Mouse (Mus musculus) midbrain, embryonic 14.5 days (tissue): Measurements from ENCODE around the gene Glrx5. TPM values are rescaled to one million over a fixed set of nuclear protein-coding genes. Genes with fewer than 3 reads are reported as not detected.

ENCODE experiments used
- ATAC-seq: fragments of 200-750 bp; cut with Nextera tagmentation; 2 replicates; pipeline ENCODE4 v1.8.0; 2017; ENCODE audit warnings: moderate number of reproducible peaks, moderate library complexity; ENCODE audit not compliant: low FRiP score, low TSS enrichment
- DNase-seq: peaks from one replicate; pipeline ENCODE4 v3.0.0-alpha.2; 2015
- H3K27ac ChIP-seq: fragments of 300-500 bp; sonication (generic); replicated peaks from 2 replicates; pipeline ENCODE4 v1.5.1; 2014; ENCODE audit warnings: mild to moderate bottlenecking, low read depth, low read length, moderate library complexity
- H3K27me3 ChIP-seq: fragments of 300-500 bp; sonication (generic); 2 replicates; pipeline ENCODE4 v1.6.1; 2014; ENCODE audit warnings: low read length, control low read depth, mixed read lengths; ENCODE audit not compliant: control insufficient read depth, insufficient read depth
- H3K36me3 ChIP-seq: fragments of 300-500 bp; sonication (generic); 2 replicates; pipeline ENCODE4 v1.6.1; 2014; ENCODE audit warnings: low read length, control low read depth; ENCODE audit not compliant: control insufficient read depth, insufficient read depth
- H3K4me1 ChIP-seq: fragments of 300-500 bp; sonication (generic); 2 replicates; pipeline ENCODE4 v1.6.1; 2014; ENCODE audit warnings: mild to moderate bottlenecking, antibody characterized with exemption, low read length, control low read depth; ENCODE audit not compliant: control insufficient read depth, insufficient read depth
- H3K4me2 ChIP-seq: fragments of 300-500 bp; sonication (generic); 2 replicates; pipeline ENCODE4 v1.6.1; 2014; ENCODE audit warnings: mild to moderate bottlenecking, low read length, moderate library complexity
- H3K4me3 ChIP-seq: fragments of 300-500 bp; sonication (generic); replicated peaks from 2 replicates; pipeline ENCODE4 v1.5.1; 2014; ENCODE audit warnings: low read depth, low read length
- H3K9ac ChIP-seq: fragments of 300-500 bp; sonication (generic); replicated peaks from 2 replicates; pipeline ENCODE4 v1.6.1; 2014; ENCODE audit warnings: mild to moderate bottlenecking, low read length, moderate library complexity
- H3K9me3 ChIP-seq: fragments of 300-500 bp; sonication (generic); 2 replicates; pipeline ENCODE4 v1.6.1; 2016; ENCODE audit warnings: low read length, control low read depth, mixed read lengths; ENCODE audit not compliant: control insufficient read depth
- WGBS: fragments of 180-500 bp; shearing (Covaris S2); extraction: QIAGEN DNeasy Blood & Tissue Kit; methylation state at CpG from one replicate; pipeline ENCODE4 v1.1.7; 2014; 5-methylcytosine and 5-hydroxymethylcytosine counted together
- polyA plus RNA-seq: library from polyadenylated mRNA; unstranded; fragments of >200 nt; fragmentation: Nextera tagmentation; extraction: Ambion mirVana; gene quantifications from 2 replicates; pipeline ENCODE4 v1.2.1, GENCODE M21; 2014

Gene Glrx5
- polyA plus RNA-seq, 1 experiment from 2014 or later, result 175 TPM

DNA sequence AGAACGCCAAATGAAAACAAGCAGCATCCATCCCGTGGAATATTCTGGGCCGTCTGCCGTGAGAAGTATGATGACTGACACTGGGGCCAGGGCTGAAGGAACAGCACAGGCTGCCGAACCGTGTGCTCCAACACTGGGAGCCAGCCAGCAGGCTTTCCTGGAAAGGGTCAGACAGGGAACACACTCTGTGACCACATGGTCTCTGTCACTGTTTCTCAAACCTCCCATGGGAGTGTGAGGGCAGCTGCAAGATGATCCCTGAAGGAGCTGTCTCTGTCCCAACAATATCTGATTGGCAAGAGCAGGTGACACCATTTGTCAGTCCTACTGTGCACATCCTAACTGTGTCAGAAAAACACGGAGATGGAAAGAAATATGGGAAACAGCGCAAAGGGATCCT lies 39.6 kb upstream of the Glrx5 start:
- Histone ChIP-seq H3K9ac (no peak overlapping the region), H3K9me3 (no peaks in the 10 kb centered on the region), H3K4me3 (no peak overlapping the region), H3K4me1 (no peaks in the 10 kb centered on the region), H3K36me3 (no peaks in the 10 kb centered on the region), H3K27me3 (no peaks in the 10 kb centered on the region), H3K27ac (no peak overlapping the region), H3K4me2 (no peak overlapping the region)
- ATAC-seq (no peak), DNase-seq (no peak)
- 80% methylated on average over 8 of the region's 8 CpGs for WGBS

- Histone ChIP-seq H3K27me3 (no peaks in the 10 kb centered on the region), H3K36me3 (no peaks in the 10 kb centered on the region), H3K9ac (no peak overlapping the region), H3K9me3 (no peaks in the 10 kb centered on the region), H3K27ac (no peak overlapping the region), H3K4me3 (no peak overlapping the region), H3K4me1 (no peaks in the 10 kb centered on the region), H3K4me2 (no peak overlapping the region)
- 90% methylated on average over 12 of the region's 12 CpGs for WGBS
- DNase-seq (no peak), ATAC-seq (no peak)
Measured at GRCm38 (mm10) chr12:104995259-104995876, 37.1 kb upstream of the Glrx5 start.

DNA sequence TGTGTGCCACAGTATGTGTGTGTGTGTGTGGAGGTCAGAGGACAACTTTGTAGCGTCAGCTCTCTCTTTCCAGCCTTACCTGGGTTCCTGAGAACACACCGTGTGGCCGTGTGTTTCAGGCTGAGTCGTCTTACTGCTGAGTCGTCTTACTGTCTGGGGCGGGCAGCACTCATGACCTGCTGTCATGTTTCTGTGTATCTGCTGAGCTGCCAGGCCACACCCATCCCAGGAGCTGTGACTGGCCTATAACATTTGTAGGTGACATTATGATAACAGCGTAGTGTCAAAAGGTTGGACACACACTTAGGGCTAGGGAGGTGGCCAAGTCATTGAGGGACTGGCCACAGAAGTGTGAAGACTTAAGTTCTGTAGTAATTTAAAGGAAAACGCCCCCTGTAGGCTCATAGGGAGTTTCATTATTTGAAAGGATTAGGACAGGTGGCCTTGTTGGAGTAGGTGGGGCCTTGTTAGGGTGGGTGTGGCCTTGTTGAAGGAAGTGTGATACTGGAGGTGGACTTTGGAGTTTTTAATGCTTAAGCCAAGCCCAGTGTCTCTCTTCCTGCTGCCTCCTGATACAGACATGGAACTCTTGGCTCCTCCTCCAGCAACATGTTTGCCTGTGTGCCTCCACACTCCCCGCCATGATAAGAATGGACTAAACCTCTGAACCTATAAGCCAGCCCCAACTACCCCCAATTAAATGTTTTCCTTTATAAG lies 36.3 kb upstream of the Glrx5 start:
- DNase-seq, result no peak
- no peaks in the 10 kb centered on the region for H3K4me1 ChIP-seq
- H3K4me2 ChIP-seq, result no peak overlapping the region
- H3K36me3 ChIP-seq, result no peaks in the 10 kb centered on the region
- H3K4me3 ChIP-seq, result no peak overlapping the region
- H3K9me3 ChIP-seq, result no peaks in the 10 kb centered on the region
- H3K27ac ChIP-seq, result no peak overlapping the region
- WGBS, result 91% methylated on average over 9 of the region's 9 CpGs
- no peaks in the 10 kb centered on the region for H3K27me3 ChIP-seq
- ATAC-seq, result no peak
- no peak overlapping the region for H3K9ac ChIP-seq

DNA sequence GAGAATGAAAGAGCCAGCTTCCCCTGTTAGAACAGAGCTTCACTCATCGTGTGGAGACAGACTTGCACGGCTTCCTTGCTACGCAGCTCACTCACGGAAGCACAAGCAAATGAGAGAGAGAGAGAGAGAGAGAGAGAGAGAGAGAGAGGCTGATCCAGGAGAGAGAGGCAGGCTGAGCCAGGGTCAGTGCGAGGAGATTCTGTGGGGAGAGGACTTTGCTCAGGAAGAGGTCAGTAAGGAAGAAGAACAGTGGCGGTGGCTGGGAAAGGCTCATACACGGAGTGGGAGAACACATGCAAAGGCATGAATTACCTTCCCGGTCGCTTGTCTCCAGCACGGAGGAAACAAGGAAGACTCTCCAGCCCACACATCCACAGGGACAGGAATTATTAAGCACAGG lies 35.3 kb upstream of the Glrx5 start:
- Histone ChIP-seq H3K9me3 (no peaks in the 10 kb centered on the region), H3K9ac (no peak overlapping the region), H3K27me3 (no peaks in the 10 kb centered on the region), H3K27ac (no peak overlapping the region), H3K4me1 (no peaks in the 10 kb centered on the region), H3K36me3 (no peaks in the 10 kb centered on the region), H3K4me3 (no peak overlapping the region), H3K4me2 (no peak overlapping the region)
- ATAC-seq (no peak), DNase-seq (no peak)
- WGBS, result 88% methylated on average over 10 of the region's 10 CpGs

DNA sequence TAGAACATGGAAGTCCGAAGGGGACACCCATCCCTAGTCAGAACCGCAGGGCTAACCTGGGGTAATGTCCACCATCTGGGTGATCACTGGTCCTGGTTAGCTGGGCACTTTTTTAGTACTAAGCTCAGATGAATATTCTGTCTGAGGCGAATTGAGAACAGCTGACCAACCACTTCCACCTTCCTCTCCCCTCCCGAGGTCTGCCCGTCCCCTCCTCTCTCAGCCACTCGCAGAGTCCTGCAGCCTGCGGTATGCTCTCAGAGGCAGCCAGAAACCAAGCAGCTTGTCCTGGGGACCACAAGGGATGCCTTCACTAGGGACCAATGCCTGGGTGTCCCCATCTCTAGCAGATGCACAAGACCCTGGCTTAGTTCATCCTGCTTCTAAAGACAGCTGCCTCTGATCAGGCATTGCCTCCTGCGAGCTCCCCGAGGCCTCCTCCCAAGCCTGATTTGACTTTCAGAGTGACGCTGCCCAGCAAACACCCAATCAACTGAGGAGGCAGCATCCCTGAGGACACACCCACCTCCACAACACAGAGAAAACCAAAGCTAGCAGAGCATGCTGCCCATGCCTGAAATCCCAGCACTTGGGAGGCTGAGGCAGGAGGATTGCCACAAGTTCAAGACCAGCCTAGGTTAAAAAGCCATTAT lies 34.7 kb upstream of the Glrx5 start:
- DNase-seq, result no peak
- WGBS, result 88% methylated on average over 10 of the region's 10 CpGs
- no peaks in the 10 kb centered on the region for H3K9me3 ChIP-seq
- no peak overlapping the region for H3K27ac ChIP-seq
- H3K27me3 ChIP-seq, result no peaks in the 10 kb centered on the region
- H3K36me3 ChIP-seq, result no peaks in the 10 kb centered on the region
- no peak for ATAC-seq
- no peak overlapping the region for H3K4me3 ChIP-seq
- H3K4me2 ChIP-seq, result no peak overlapping the region
- H3K9ac ChIP-seq, result no peak overlapping the region
- no peaks in the 10 kb centered on the region for H3K4me1 ChIP-seq

- no peaks in the 10 kb centered on the region for H3K36me3 ChIP-seq
- ATAC-seq, result no peak
- H3K4me1 ChIP-seq, result no peaks in the 10 kb centered on the region
- no peak for DNase-seq
- H3K9me3 ChIP-seq, result no peaks in the 10 kb centered on the region
- WGBS, result 39% methylated on average over 6 of the region's 6 CpGs
- H3K4me2 ChIP-seq, result no peak overlapping the region
- no peak overlapping the region for H3K27ac ChIP-seq
- H3K4me3 ChIP-seq, result no peak overlapping the region
- no peak overlapping the region for H3K9ac ChIP-seq
- H3K27me3 ChIP-seq, result no peaks in the 10 kb centered on the region
Measured at GRCm38 (mm10) chr12:104998541-104998940, 33.9 kb upstream of the Glrx5 start.

DNA sequence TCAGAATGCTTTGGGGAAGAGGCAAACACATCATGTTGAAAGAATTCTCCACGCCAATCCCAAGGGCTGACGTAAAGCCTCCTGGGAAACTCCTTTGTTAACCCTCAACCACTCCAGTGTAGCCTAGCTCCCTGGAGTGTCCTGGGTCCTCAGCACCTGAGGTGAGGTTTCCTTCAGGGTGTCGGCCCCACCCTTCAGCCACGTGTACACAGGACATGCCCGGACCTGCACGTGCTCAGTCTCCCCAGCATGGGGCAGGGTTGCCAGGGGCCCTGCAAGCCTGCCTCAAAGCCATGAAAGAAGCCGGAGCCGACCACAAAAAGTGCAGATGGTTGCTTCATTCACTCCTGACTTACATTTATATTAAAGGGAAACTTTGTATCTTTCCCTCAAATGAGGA lies 33.3 kb upstream of the Glrx5 start:
- ATAC-seq (no peak), DNase-seq (no peak)
- Histone ChIP-seq H3K27me3 (no peaks in the 10 kb centered on the region), H3K4me3 (no peak overlapping the region), H3K9ac (no peak overlapping the region), H3K27ac (no peak overlapping the region), H3K4me2 (no peak overlapping the region), H3K4me1 (no peaks in the 10 kb centered on the region), H3K36me3 (no peaks in the 10 kb centered on the region), H3K9me3 (no peaks in the 10 kb centered on the region)
- 52% methylated on average over 8 of the region's 8 CpGs for WGBS

GRCm38 (mm10) chr12:105000487-105001283 lies 31.8 kb upstream of the Glrx5 start:
- H3K9me3 ChIP-seq, result no peaks in the 10 kb centered on the region
- no peaks in the 10 kb centered on the region for H3K4me1 ChIP-seq
- no peak overlapping the region for H3K4me2 ChIP-seq
- H3K27me3 ChIP-seq, result no peaks in the 10 kb centered on the region
- H3K27ac ChIP-seq, result no peak overlapping the region
- H3K36me3 ChIP-seq, result no peaks in the 10 kb centered on the region
- no peak for DNase-seq
- ATAC-seq, result no peak
- WGBS, result 85% methylated on average over 9 of the region's 9 CpGs
- no peak overlapping the region for H3K4me3 ChIP-seq
- H3K9ac ChIP-seq, result no peak overlapping the region
